Mouse (Mus musculus) thymus, adult 2 months (tissue): ENCODE measurements around the gene Mapk6. TPM values are rescaled to one million over a fixed set of nuclear protein-coding genes. Genes with fewer than 3 reads are reported as not detected.

ENCODE experiments used
- DNase-seq: peaks from one replicate; pipeline ENCODE4 v3.0.0; 2021
- H3K27ac ChIP-seq: fragments of 200-500 bp; 2 replicates; pipeline ENCODE4 v1.5.1; 2012; ENCODE audit warnings: low read length, control low read depth; ENCODE audit not compliant: control insufficient read depth, insufficient read depth
- H3K27me3 ChIP-seq: fragments of 200-500 bp; 2 replicates; pipeline ENCODE4 v1.6.1; 2012; ENCODE audit warnings: mild to moderate bottlenecking, low read length, moderate library complexity, mixed read lengths; ENCODE audit not compliant: control insufficient read depth, insufficient read depth
- H3K36me3 ChIP-seq: fragments of 200-500 bp; 2 replicates; pipeline ENCODE4 v1.6.1; 2012; ENCODE audit warnings: mild to moderate bottlenecking, low read length, moderate library complexity; ENCODE audit not compliant: control insufficient read depth, insufficient read depth
- H3K4me1 ChIP-seq: fragments of 200-500 bp; replicated peaks from 2 replicates; pipeline ENCODE4 v1.6.1; 2012; ENCODE audit warnings: low read length; ENCODE audit not compliant: control insufficient read depth, insufficient read depth
- H3K4me3 ChIP-seq: fragments of 200-500 bp; 2 replicates; pipeline ENCODE4 v1.5.1; 2012; ENCODE audit warnings: mild to moderate bottlenecking, low read length, control low read depth, moderate library complexity; ENCODE audit not compliant: control insufficient read depth, insufficient read depth
- CTCF ChIP-seq: fragments of 200-500 bp; IDR thresholded peaks from 2 replicates; pipeline ENCODE4 v1.5.1; 2012; ENCODE audit warnings: mild to moderate bottlenecking, control low read depth, low read length, moderate library complexity, borderline replicate concordance; ENCODE audit not compliant: control insufficient read depth, poor library complexity, insufficient read depth; ENCODE audit errors: extremely low read depth
- POLR2A ChIP-seq: fragments of 200-500 bp; IDR thresholded peaks from 2 replicates; pipeline ENCODE4 v1.6.1; 2012; ENCODE audit warnings: mild to moderate bottlenecking, low read length, control low read depth, moderate library complexity; ENCODE audit not compliant: control insufficient read depth, poor library complexity, insufficient read depth; ENCODE audit errors: extremely low read depth
- WGBS: fragments of 180-500 bp; shearing (Covaris S2); methylation state at CpG from one replicate; pipeline ENCODE4 v1.1.7; 2018; 5-methylcytosine and 5-hydroxymethylcytosine counted together
- polyA plus RNA-seq: library from polyadenylated mRNA; depleted of rRNA; stranded (reverse); fragments of >200 nt; gene quantifications from 2 replicates; pipeline ENCODE4 v1.2.3, GENCODE M21; 2012

Gene Mapk6
- polyA plus RNA-seq, 1 experiment: 31.7 TPM

DNA sequence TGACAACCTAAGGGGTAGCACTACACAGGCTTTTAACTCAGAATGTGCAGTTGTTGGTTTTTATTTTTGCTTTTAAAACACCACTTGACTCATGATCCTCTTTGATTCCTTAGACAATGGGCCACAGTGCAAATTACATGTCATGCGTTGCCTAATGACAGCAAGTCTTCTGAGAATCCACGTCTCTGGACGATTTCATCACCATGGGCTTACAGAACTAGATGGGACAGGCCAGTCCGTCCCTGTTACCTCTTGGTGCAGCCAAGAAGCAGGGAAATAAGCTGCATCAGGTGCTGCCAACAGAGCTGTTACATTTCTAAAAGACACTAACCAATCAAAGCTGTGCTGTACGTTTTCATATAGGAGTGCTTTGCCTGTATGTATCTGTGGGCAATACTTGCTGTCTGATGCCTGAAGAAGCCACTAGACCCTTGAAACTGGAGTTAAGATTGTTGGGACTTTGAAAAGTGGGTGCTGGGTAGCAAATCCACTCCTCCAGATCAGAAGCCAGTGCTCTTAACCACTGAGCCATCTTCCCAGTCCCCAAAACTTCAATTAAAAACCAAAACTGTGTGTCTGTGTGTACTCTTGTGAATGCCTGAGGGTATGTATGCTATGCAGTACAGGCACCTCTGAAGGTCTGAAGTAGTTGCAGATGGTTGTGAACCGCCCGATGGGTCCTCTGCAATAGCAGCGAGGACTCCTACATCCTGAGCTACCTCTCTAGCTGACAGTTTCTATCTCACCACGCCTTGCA is 24.4 kb downstream of the Mapk6 start:
- 89% methylated on average over 9 of the region's 9 CpGs for WGBS
- Histone ChIP-seq H3K36me3 (peaks cover 29% of the 10 kb centered on the region), H3K27ac (no peak overlapping the region), H3K27me3 (no peaks in the 10 kb centered on the region), H3K4me1 (no peaks in the 10 kb centered on the region), H3K4me3 (no peak overlapping the region)
- TF ChIP-seq CTCF (no peak), POLR2A (no peak)
- no peak for DNase-seq

DNA sequence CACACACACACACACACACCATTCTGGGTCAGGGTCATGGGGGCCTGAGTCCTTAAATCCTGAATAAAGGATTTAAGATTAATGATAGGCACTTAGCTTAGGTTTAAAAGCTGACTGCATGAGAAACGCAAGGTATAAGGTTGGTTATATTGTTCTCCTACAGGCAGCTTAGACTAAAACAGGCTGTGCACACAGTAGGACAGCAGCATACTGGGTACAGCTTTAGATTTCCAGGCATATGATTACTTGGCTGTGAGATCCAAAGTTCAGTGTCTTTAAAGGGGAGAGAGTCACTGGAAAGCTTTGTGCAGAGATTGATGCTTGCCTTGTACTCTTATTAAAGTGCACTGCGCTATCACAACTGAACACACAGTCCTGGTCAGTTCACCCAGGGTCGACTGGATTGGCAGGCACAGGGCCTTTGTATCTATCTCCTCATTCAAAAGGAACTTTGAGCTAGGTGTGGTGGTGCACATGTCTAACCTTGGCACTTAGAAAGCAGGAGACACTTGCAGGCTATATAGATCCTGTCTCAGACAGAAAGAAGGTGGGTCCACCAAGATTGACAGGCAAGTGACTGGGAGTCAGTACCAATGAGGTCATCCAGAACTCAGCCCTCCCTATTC is 25.4 kb downstream of the Mapk6 start:
- no peak for TF ChIP-seq CTCF
- TF ChIP-seq POLR2A: no peak
- no peak for DNase-seq
- WGBS: 83% methylated on average over 3 of the region's 3 CpGs
- no peaks in the 10 kb centered on the region for H3K27me3 ChIP-seq
- H3K4me3 ChIP-seq: no peak overlapping the region
- no peak overlapping the region for H3K27ac ChIP-seq
- H3K36me3 ChIP-seq: peaks cover 21% of the 10 kb centered on the region
- no peaks in the 10 kb centered on the region for H3K4me1 ChIP-seq

DNA sequence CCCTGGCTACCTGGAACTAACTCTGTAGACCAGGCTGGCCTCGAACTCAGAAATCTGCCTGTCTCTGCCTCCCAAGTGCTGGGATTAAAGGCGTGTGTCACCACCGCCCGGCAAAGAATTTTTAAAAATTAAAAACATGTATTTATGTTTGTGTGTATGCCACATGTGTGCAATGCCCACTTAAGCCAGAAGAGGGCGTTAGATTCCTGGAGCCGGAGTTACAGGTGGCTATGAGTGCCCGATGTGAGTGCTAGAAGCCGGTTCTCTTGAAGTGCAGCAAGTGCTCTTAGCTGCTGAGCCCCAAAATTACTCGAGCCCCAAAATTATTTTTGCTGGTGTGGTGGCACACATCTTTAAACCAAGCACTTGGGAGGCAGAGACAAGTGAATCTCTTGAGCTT is 26.0 kb downstream of the Mapk6 start:
- Histone ChIP-seq H3K36me3 (peaks cover 14% of the 10 kb centered on the region), H3K4me1 (no peaks in the 10 kb centered on the region)
- 90% methylated on average over 9 of the region's 9 CpGs for WGBS

DNA sequence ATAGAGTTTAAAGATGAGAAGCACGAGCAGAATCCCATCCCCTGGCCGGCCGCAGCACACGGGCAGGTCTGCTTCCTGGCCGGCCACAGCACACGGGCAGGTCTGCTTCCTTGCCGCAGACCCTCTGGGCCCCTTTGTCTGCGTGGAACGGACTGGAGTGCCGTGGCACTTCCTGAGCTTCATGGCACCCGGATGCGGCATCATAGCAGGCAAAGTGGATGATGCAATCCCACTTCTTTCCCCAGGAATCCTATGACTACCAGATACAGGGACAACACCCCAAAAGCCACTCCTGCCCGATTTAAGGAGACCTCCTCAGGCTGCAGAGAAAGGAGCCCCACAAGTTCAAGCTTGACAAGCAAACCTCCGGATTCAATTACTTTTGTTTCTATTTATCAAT is 27.0 kb downstream of the Mapk6 start:
- Histone ChIP-seq H3K4me1 (no peaks in the 10 kb centered on the region), H3K4me3 (no peak overlapping the region), H3K27ac (no peak overlapping the region), H3K27me3 (no peaks in the 10 kb centered on the region), H3K36me3 (peaks cover 8% of the 10 kb centered on the region)
- TF ChIP-seq POLR2A: no peak
- no peak for TF ChIP-seq CTCF
- 97% methylated on average over 14 of the region's 14 CpGs for WGBS
- no peak for DNase-seq

More for the DNA sequence above, 26.0 kb downstream of the Mapk6 start:
- Histone ChIP-seq H3K27me3 (no peaks in the 10 kb centered on the region), H3K27ac (no peak overlapping the region; the same call in 1 of the 2 replicates), H3K4me3 (no peak overlapping the region)
- no peak for TF ChIP-seq POLR2A
- TF ChIP-seq CTCF: peak; percentile 50; the same call in 1 of the 2 replicates
- no peak for DNase-seq

DNA sequence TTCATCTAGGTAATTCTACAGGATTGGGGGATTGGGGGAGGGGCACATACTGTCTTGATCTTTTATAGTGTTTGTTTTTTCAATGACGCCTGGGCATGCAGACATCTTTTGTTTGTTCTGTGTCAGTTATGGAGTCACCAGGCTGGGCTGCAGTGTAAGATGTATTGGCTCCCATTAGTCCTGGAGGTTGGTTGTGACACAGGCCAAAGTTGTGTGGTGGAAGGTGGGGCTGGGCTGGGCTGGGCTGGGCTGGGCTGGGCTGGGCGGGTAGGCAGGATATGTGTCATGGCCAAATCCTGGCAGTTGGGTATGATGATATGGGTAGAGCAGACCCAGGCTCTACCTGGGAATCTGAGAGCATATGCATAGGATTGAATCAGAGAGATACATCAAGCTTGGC is 31.0 kb downstream of the Mapk6 start:
- H3K27me3 ChIP-seq: no peaks in the 10 kb centered on the region
- TF ChIP-seq POLR2A: no peak
- no peak for TF ChIP-seq CTCF
- H3K4me1 ChIP-seq: no peaks in the 10 kb centered on the region
- no peak overlapping the region for H3K4me3 ChIP-seq
- H3K27ac ChIP-seq: no peak overlapping the region
- DNase-seq: no peak
- H3K36me3 ChIP-seq: no peaks in the 10 kb centered on the region
- WGBS: 95% methylated on average over 2 of the region's 2 CpGs

DNA sequence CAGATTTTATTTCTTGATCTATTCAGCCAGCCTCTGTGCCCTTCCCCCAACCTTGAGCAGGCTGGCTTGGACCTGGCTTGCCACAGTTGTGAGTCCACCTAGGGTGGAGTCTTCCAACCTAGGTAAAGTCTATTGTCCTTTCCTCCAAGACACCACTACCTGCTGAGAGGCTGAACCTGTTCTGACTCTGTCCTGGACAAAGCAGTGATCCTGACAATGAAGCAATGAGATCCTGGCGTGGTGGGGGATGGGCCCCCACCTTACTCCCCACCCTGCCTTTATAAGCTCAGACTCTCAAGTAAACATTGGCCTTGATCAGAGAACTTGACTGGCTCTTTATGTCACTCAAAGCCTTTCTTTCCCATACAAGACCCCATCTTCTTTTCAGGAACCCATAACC is 33.4 kb downstream of the Mapk6 start:
- no peak overlapping the region for H3K27ac ChIP-seq
- 94% methylated on average over 1 of the region's 1 CpGs for WGBS

DNA sequence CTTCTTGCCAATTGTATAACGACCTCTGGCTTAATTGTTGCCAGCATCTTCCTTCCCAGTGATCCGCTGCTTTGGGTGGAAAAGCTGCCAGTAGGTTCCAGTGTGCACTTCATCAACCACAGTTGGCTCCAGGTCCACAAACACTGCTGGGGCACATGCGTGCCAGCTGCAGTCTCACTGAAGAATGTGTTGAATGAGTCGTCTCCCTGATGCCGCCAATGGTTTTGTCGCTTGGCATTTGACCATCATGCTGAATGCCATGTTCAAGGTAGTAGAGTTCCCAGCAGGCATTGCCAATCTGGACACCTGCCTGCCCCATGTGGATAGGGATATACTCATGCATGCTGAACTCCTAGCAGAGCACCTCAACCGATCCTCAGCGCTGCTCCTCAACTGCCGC is 34.2 kb downstream of the Mapk6 start:
- DNase-seq: no peak
- WGBS: 95% methylated on average over 9 of the region's 9 CpGs
- Histone ChIP-seq H3K36me3 (no peaks in the 10 kb centered on the region), H3K27ac (no peak overlapping the region), H3K4me3 (no peak overlapping the region), H3K4me1 (no peaks in the 10 kb centered on the region), H3K27me3 (no peaks in the 10 kb centered on the region)
- no peak for TF ChIP-seq CTCF
- TF ChIP-seq POLR2A: no peak

More for the DNA sequence above, 33.4 kb downstream of the Mapk6 start:
- no peak overlapping the region for H3K4me3 ChIP-seq
- no peaks in the 10 kb centered on the region for H3K27me3 ChIP-seq
- DNase-seq: no peak
- no peaks in the 10 kb centered on the region for H3K4me1 ChIP-seq
- H3K36me3 ChIP-seq: no peaks in the 10 kb centered on the region
- no peak for TF ChIP-seq POLR2A
- no peak for TF ChIP-seq CTCF
